Mouse (Mus musculus): ENCODE measurements around the gene Map7d3. TPM values are rescaled to one million over a fixed set of nuclear protein-coding genes. Genes with fewer than 3 reads are reported as not detected.

Gene Map7d3
- total and polyA plus RNA-seq, 3 experiments, result not detected

GRCm38 (mm10) chrX:56841255-56841654 lies 19.1 kb upstream of the Map7d3 start:
- no peak overlapping the region for H3K4me2 ChIP-seq (ENCODE audit: insufficient read depth, low read depth, poor library complexity, severe bottlenecking)
- no peaks in the 10 kb centered on the region for H3K79me2 ChIP-seq (replicated peaks; ENCODE audit: control insufficient read depth, extremely low read depth, insufficient read depth, poor library complexity, severe bottlenecking)
- H3K27me3 ChIP-seq (replicated peaks), result no peaks in the 10 kb centered on the region
- no peak overlapping the region for H3K27ac ChIP-seq (ENCODE audit: insufficient read depth, low read depth)
- H3K4me3 ChIP-seq (replicated peaks in 1 of 3; ENCODE audit: low read depth in 2 of 3, low read length in 2 of 3, poor library complexity in 1 of 3), result no peak overlapping the region
- no peaks in the 10 kb centered on the region for H3K4me1 ChIP-seq (ENCODE audit: control insufficient read depth in 1 of 2, insufficient read depth in 2 of 2)
- TF ChIP-seq UBTF (IDR thresholded peaks at IDR 0.05; ENCODE audit: low read depth, low read length) (no peak), CHD2 (IDR thresholded peaks at IDR 0.05; ENCODE audit: low read length) (no peak), PAX5 (IDR thresholded peaks at IDR 0.05; ENCODE audit: low read length) (no peak), ZMIZ1 (IDR thresholded peaks at IDR 0.05; ENCODE audit: low read depth, low read length) (no peak), NRF1 (IDR thresholded peaks at IDR 0.05; ENCODE audit: low read depth, low read length) (no peak), SIN3A (IDR thresholded peaks at IDR 0.05; ENCODE audit: low read length) (no peak), POLR2A (IDR thresholded peaks at IDR 0.05; ENCODE audit: low read depth, low read length) (no peak), IRF4 (IDR thresholded peaks at IDR 0.05; ENCODE audit: low read depth, low read length) (no peak), KAT2A (IDR thresholded peaks at IDR 0.05; ENCODE audit: insufficient replicate concordance, low read length) (no peak), MYC (IDR thresholded peaks at IDR 0.05; ENCODE audit: low read depth, low read length) (no peak), CTCF (conservative IDR thresholded peaks at IDR 0.05 in 1 of 2, IDR thresholded peaks at IDR 0.05 in 1 of 2; ENCODE audit: low read depth in 2 of 2, low read length in 2 of 2) (peak in 1 of 2 experiments; percentile 28; a peak in 2 of 4 replicates), MAFK (IDR thresholded peaks at IDR 0.05; ENCODE audit: insufficient replicate concordance, low read length) (no peak), RAD21 (IDR thresholded peaks at IDR 0.05; ENCODE audit: low read depth, low read length) (peak; percentile 32), ZC3H11A (IDR thresholded peaks at IDR 0.05; ENCODE audit: low read depth, low read length) (no peak), CHD1 (IDR thresholded peaks at IDR 0.05; ENCODE audit: low read depth, low read length) (no peak), MEF2A (IDR thresholded peaks at IDR 0.05; ENCODE audit: borderline replicate concordance, low read depth, low read length) (no peak), JUND (conservative IDR thresholded peaks at IDR 0.05; ENCODE audit: low read depth, low read length) (no peak), USF1 (IDR thresholded peaks at IDR 0.05; ENCODE audit: low read depth, low read length) (no peak), USF2 (conservative IDR thresholded peaks at IDR 0.05; ENCODE audit: low read depth, low read length) (no peak), EP300 (IDR thresholded peaks at IDR 0.05; ENCODE audit: low read length) (no peak), SMC3 (IDR thresholded peaks at IDR 0.05; ENCODE audit: low read depth, low read length) (peak; percentile 11; the same call in 1 of the 2 replicates), GABPA (IDR thresholded peaks at IDR 0.05; ENCODE audit: insufficient replicate concordance, low read depth, low read length) (no peak), JUN (IDR thresholded peaks at IDR 0.05; ENCODE audit: insufficient read depth, low read depth, low read length) (no peak), MXI1 (IDR thresholded peaks at IDR 0.05; ENCODE audit: low read depth, low read length) (no peak), ZKSCAN1 (IDR thresholded peaks at IDR 0.05; ENCODE audit: borderline replicate concordance, low read depth, low read length) (no peak)
- no peaks in the 10 kb centered on the region for H3K36me3 ChIP-seq (replicated peaks in 1 of 2; ENCODE audit: control insufficient read depth in 1 of 2, insufficient read depth in 1 of 2, low read length in 1 of 2)
- H3K9me3 ChIP-seq (replicated peaks; ENCODE audit: low read length), result no peaks in the 10 kb centered on the region
- H3K9ac ChIP-seq (ENCODE audit: insufficient read depth, low read depth), result no peak overlapping the region
- in situ Hi-C loops (cut with MboI; ENCODE audit: low pct_ligation_motif_present, low pct_unique_long_range_greater_than_20kb, low sequenced_read_pairs), result no loop called here
- dilution Hi-C loops (cut with MboI; ENCODE audit: extremely low pct_ligation_motif_present, extremely low pct_unique_long_range_greater_than_20kb, low sequenced_read_pairs), result no loop called here
- no peak for DNase-seq (ENCODE audit: extremely low read depth)

Measured in CH12.LX (cell line).